Mouse (Mus musculus) embryonic facial prominence, embryonic 11.5 days (tissue): ENCODE measurements around the gene Lrfn3. TPM values are rescaled to one million over a fixed set of nuclear protein-coding genes. Genes with fewer than 3 reads are reported as not detected.

ENCODE experiments used
- ATAC-seq: fragments of 200-750 bp; cut with Nextera tagmentation; replicated peaks from 2 replicates; pipeline ENCODE4 v1.8.0; 2017; ENCODE audit warnings: low read depth; ENCODE audit not compliant: insufficient number of reproducible peaks, low FRiP score, low TSS enrichment
- DNase-seq: peaks from one replicate; pipeline ENCODE4 v3.0.0-alpha.2; 2015; ENCODE audit warnings: low spot score
- H3K27ac ChIP-seq: fragments of 300-500 bp; sonication (generic); replicated peaks from 2 replicates; pipeline ENCODE4 v1.5.1; 2014; ENCODE audit warnings: mild to moderate bottlenecking, low read depth, low read length, control low read depth
- H3K27me3 ChIP-seq: fragments of 300-500 bp; sonication (generic); 2 replicates; pipeline ENCODE4 v1.6.1; 2014; ENCODE audit warnings: mild to moderate bottlenecking, low read length, moderate library complexity, mixed read lengths; ENCODE audit not compliant: control insufficient read depth, insufficient read depth
- H3K36me3 ChIP-seq: fragments of 300-500 bp; sonication (generic); replicated peaks from 2 replicates; pipeline ENCODE4 v1.6.1; 2014; ENCODE audit warnings: low read depth, mild to moderate bottlenecking, low read length, moderate library complexity, mixed read lengths; ENCODE audit not compliant: control insufficient read depth, insufficient read depth
- H3K4me1 ChIP-seq: fragments of 300-500 bp; sonication (generic); 2 replicates; pipeline ENCODE4 v1.6.1; 2014; ENCODE audit warnings: low read length, mixed read lengths; ENCODE audit not compliant: control insufficient read depth, insufficient read depth
- H3K4me2 ChIP-seq: fragments of 300-500 bp; sonication (generic); 2 replicates; pipeline ENCODE4 v1.6.1; 2014; ENCODE audit warnings: low read depth, mild to moderate bottlenecking, control low read depth, low read length, moderate library complexity
- H3K4me3 ChIP-seq: fragments of 300-500 bp; sonication (generic); 2 replicates; pipeline ENCODE4 v1.5.1; 2014; ENCODE audit warnings: low read depth, low read length, control low read depth
- H3K9ac ChIP-seq: fragments of 300-500 bp; sonication (generic); replicated peaks from 2 replicates; pipeline ENCODE4 v1.6.1; 2014; ENCODE audit warnings: mild to moderate bottlenecking, control low read depth, low read length
- H3K9me3 ChIP-seq: fragments of 300-500 bp; sonication (generic); replicated peaks from 2 replicates; pipeline ENCODE4 v1.6.1; 2016; ENCODE audit warnings: mild to moderate bottlenecking, low read length, inconsistent platforms, mixed read lengths; ENCODE audit not compliant: control insufficient read depth
- WGBS: fragments of 180-500 bp; shearing (Covaris S2); extraction: QIAGEN DNeasy Blood & Tissue Kit; methylation state at CpG from one replicate; pipeline ENCODE4 v1.1.7; 2014; 5-methylcytosine and 5-hydroxymethylcytosine counted together
- polyA plus RNA-seq: library from polyadenylated mRNA; unstranded; fragments of >200 nt; fragmentation: Nextera tagmentation; extraction: Ambion mirVana; gene quantifications from 2 replicates; pipeline ENCODE4 v1.2.1, GENCODE M21; 2014

Lrfn3 gene
- polyA plus RNA-seq, 1 experiment from 2014 or later, result 5.1 TPM

DNA sequence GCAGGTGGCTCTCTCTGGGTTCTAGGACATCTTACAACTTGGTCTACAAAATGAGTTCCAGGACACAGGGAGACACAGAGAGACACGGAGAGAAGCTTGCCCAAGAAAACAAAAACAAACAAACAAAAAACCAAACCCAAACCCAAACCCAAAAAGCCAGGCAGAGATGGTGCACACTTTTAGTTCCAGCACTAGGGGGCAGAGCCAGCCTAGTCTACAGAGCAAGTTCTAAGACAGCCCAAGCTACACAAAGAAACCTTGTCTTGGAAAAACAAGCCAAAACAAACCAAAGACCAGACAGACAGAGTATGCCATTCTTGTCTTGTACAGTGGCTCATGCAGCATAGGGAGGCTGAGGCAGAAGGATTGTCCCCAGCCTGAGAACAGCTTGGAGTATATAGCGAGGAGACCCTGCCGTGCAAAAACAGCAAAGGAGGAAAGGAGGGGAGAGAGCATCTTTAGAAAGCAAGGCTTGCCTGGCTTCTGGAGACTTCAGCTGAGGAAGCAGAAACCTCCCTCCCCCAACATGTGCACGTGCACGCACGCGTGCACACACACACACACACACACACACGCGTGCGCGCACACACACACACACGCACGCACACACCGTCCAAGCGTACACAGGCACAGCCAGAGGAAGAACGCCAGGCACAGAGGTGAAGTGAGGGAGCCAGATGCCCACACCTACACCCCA, 56.3 kb downstream of the Lrfn3 start:
- 89% methylated on average over 16 of the region's 16 CpGs for whole genome bisulfite sequencing

More for the DNA sequence above, 56.3 kb downstream of the Lrfn3 start:
- no peak overlapping the region for H3K4me2 ChIP-seq
- H3K4me3 ChIP-seq, result no peak overlapping the region
- peaks cover 16% of the 10 kb centered on the region for H3K36me3 ChIP-seq
- H3K9ac ChIP-seq, result no peak overlapping the region
- no peaks in the 10 kb centered on the region for H3K27me3 ChIP-seq
- ATAC-seq (no peak), DNase-seq (peak; percentile 27)
- no peaks in the 10 kb centered on the region for H3K4me1 ChIP-seq
- no peaks in the 10 kb centered on the region for H3K9me3 ChIP-seq
- H3K27ac ChIP-seq, result no peak overlapping the region

Other genes with a start within 250 kb of the Lrfn3 start
- gene Zfp382, start 240.8 kb downstream of the Lrfn3 start, polyA plus RNA-seq, result 5.9 and 6.2 TPM in 2 replicates
- gene Zfp146, start 193.0 kb downstream of the Lrfn3 start, polyA plus RNA-seq, result 19.8 and 23.0 TPM in 2 replicates
- gene Cox7a1, start 178.6 kb downstream of the Lrfn3 start, polyA plus RNA-seq, result 2.4 and 3.0 TPM in 2 replicates
- 56.8 and 56.9 TPM in 2 replicates for gene Capns1, start 164.0 kb downstream of the Lrfn3 start, polyA plus RNA-seq
- 166 and 177 TPM in 2 replicates for gene Polr2i, start 130.8 kb downstream of the Lrfn3 start, polyA plus RNA-seq
- 245 and 256 TPM in 2 replicates for gene Tbcb, start 130.5 kb downstream of the Lrfn3 start, polyA plus RNA-seq
- not detected in 2 replicates for gene Ovol3, start 127.0 kb downstream of the Lrfn3 start, polyA plus RNA-seq
- gene Thap8, start 82.7 kb downstream of the Lrfn3 start, polyA plus RNA-seq, result 0.28 and 0.31 TPM in 2 replicates
- gene Wdr62, start 82.4 kb downstream of the Lrfn3 start, polyA plus RNA-seq, result 5.2 and 9.3 TPM in 2 replicates
- 52.5 and 70.5 TPM in 2 replicates for gene Clip3, start 71.0 kb downstream of the Lrfn3 start, polyA plus RNA-seq
- gene Alkbh6, start 54.1 kb downstream of the Lrfn3 start, polyA plus RNA-seq, result 80.7 and 92.0 TPM in 2 replicates
- 34.5 and 44.5 TPM in 2 replicates for gene Syne4, start 48.0 kb downstream of the Lrfn3 start, polyA plus RNA-seq
- gene E130208F15Rik, start 41.0 kb downstream of the Lrfn3 start, polyA plus RNA-seq, result 1.4 TPM in 1 of 2 replicates, not detected in the other
- gene Sdhaf1, start 38.9 kb downstream of the Lrfn3 start, polyA plus RNA-seq, result 24.4 and 25.0 TPM in 2 replicates
- gene Tyrobp, start 51.0 kb upstream of the Lrfn3 start, polyA plus RNA-seq, result 16.9 and 17.9 TPM in 2 replicates
- gene Hcst, start 57.1 kb upstream of the Lrfn3 start, polyA plus RNA-seq, result 0.72 TPM in 1 of 2 replicates, not detected in the other
- 1.6 TPM in 2 replicates for gene Nfkbid, start 59.0 kb upstream of the Lrfn3 start, polyA plus RNA-seq
- gene Aplp1, start 82.8 kb upstream of the Lrfn3 start, polyA plus RNA-seq, result 40.2 and 45.4 TPM in 2 replicates
- gene Kirrel2, start 94.9 kb upstream of the Lrfn3 start, polyA plus RNA-seq, result 0.45 and 0.84 TPM in 2 replicates
- gene Nphs1, start 95.5 kb upstream of the Lrfn3 start, polyA plus RNA-seq, result 0.36 TPM in 1 of 2 replicates, not detected in the other
- gene Prodh2, start 130.8 kb upstream of the Lrfn3 start, polyA plus RNA-seq, result not detected in 2 replicates
- 11.5 and 14.7 TPM in 2 replicates for gene Arhgap33, start 172.3 kb upstream of the Lrfn3 start, polyA plus RNA-seq
- 4.4 and 6.2 TPM in 2 replicates for gene Hspb6, start 189.4 kb upstream of the Lrfn3 start, polyA plus RNA-seq
- 13.0 and 13.7 TPM in 2 replicates for gene Proser3, start 189.5 kb upstream of the Lrfn3 start, polyA plus RNA-seq
- 40.2 and 44.8 TPM in 2 replicates for gene Lin37, start 197.1 kb upstream of the Lrfn3 start, polyA plus RNA-seq
- 99.9 and 102 TPM in 2 replicates for gene U2af1l4, start 200.5 kb upstream of the Lrfn3 start, polyA plus RNA-seq
- 5.9 and 7.0 TPM in 2 replicates for gene Gm49396, start 200.6 kb upstream of the Lrfn3 start, polyA plus RNA-seq
- 108 and 110 TPM in 2 replicates for gene Psenen, start 200.9 kb upstream of the Lrfn3 start, polyA plus RNA-seq
- gene Igflr1, start 202.7 kb upstream of the Lrfn3 start, polyA plus RNA-seq, result 1.5 and 2.9 TPM in 2 replicates
- gene Kmt2b, start 226.0 kb upstream of the Lrfn3 start, polyA plus RNA-seq, result 7.2 and 8.4 TPM in 2 replicates
- 0.21 and 0.43 TPM in 2 replicates for gene Zbtb32, start 236.1 kb upstream of the Lrfn3 start, polyA plus RNA-seq